Mouse (Mus musculus) left cerebral cortex, postnatal 25 days (tissue): ENCODE measurements at regions not wholly inside any gene's neighbourhood (a gene's known extent, or its start where the extent isn't known, plus 50 kb on each side); places are given as distances from the start of the nearest gene placed in this dataset.

Experiments
- DNase-seq, 2 experiments: peaks; one replicate each; pipeline ENCODE4 v3.0.0; 2022; ENCODE audit warnings: low spot score in 2 of 2, mixed read lengths in 1 of 2
- intact Hi-C: fragments of 180-260 bp; cut with DNase I; formaldehyde crosslinking; loops from one replicate; pipeline ENCODE4 v1.15.1; 2025

DNA sequence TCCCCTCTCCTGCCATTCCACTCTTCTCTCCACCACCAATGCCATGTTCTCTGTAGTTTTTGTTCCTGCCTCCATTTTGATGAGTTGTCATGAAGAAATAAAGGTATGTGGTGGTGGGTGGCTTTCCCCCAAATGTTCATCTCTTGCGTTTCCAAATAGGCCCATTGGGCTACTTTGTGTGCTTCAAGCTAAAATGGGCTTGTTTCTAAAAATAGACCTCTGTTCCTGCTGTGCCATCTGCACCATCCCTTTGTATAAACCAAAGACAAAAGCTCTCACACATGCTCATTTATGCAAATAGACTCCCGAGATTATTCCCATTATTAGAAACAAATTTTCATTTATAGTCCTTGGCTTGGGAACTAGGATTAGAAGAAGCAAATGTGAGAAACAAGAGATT lies 264.3 kb upstream of the Kcnj16 start:
- DNase-seq: peak in 1 of 2 experiments; percentile 27
- intact Hi-C loops: loop anchor here (10.0 kb wide), 1 partner anchor 351 kb away; no protein-coding TSS in a partner anchor

DNA sequence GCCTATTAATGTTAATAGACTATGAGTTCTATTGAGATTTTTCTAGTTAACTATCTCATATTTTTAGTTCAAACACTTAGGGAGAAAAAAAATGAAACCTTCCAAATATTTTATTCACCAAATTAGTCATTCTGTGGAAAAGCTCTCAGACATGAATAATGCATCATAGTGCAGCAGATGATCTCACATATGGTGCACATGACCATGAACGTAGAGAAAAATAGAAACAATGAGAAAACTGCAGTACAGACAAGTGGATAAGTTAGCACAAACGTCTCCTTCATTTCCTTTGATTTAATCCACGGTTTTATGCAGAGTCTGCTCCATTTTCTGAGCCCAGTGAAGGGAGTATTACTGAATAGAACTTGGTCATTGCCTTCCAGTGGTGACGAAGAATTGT lies 260.5 kb upstream of the Kcnj16 start:
- DNase-seq: peak; percentile 2 to 80
- intact Hi-C loops: loop anchor here (10.0 kb wide), 1 partner anchor 347 kb away; no protein-coding TSS in a partner anchor

DNA sequence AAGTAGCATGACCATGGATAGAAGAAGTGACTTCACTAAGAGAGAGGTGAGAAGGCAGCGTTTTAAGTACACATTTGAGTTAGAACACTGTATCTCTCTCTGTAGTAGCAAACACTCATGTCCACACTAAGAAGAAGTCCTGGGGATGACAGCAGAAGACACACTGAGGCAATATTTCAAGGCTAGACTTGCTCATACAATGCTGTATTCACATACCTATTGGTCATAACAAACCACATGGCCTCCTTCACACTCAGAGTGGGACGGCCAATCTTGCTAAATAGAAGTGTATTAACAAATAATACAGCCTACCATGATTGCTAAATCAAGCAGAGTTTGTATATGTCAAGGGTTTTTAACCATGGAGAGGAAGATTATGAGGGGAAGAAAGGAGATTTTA lies 252.5 kb upstream of the Kcnj16 start:
- intact Hi-C loops: no loop called here
- no peak for DNase-seq

DNA sequence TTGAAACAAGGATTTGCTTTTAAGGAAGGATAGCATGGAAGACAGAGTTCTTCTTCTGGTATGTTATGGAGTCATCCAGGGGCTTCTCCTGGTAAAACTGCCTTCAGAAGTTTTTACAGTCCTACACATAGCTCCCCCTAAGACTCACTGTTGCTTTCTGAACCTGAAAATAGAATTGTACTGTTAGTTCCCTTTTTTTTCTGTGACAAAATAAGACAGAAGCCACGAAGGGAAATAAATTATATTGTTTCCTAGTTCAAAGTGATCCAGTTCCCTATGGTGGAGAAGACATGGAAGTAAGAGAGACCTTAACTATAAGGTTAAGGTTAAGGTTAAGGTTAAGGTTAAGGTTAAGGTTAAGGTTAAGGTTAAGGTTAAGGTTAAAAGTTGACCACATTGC lies 251.5 kb upstream of the Kcnj16 start:
- no peak for DNase-seq
- intact Hi-C loops: no loop called here

DNA sequence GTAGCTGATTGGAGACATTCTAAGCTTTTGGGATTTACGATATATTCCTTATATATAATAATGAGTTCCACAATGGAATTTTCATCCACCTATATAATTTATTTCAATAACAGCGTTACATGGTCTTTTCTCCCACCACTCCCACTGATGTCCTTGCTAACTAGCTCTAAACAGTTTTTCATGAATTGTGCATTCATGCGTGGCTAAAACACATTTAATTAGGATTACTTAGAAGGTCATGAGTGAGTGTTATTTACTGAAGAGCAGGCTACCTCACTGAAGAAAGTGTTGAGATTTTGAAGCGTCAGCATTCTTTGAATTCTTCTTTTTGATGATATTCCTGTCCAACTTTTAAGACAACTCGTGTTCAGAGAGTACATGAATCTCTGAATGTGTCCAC lies 245.1 kb upstream of the Kcnj16 start:
- intact Hi-C loops: no loop called here
- DNase-seq: no peak

DNA sequence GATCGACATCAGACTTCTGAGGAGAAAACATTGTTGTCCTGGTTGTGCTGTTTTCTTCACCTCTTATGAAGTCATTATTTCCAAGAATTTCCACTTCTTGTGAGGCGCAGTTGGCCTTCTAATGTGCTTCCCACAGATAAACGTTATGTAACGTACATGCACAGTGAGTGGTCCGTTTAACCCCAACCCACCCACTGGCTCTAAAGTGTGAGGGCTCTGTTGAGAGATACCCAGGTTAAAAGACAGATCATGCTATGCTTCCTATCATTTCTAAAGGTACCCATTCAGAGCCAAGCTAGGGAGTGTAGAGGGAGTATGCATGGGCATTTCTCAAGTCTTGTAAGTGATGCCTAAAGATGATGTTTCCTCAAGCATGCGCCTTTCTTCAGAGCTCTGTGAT lies 243.9 kb upstream of the Kcnj16 start:
- no peak for DNase-seq
- intact Hi-C loops: no loop called here

DNA sequence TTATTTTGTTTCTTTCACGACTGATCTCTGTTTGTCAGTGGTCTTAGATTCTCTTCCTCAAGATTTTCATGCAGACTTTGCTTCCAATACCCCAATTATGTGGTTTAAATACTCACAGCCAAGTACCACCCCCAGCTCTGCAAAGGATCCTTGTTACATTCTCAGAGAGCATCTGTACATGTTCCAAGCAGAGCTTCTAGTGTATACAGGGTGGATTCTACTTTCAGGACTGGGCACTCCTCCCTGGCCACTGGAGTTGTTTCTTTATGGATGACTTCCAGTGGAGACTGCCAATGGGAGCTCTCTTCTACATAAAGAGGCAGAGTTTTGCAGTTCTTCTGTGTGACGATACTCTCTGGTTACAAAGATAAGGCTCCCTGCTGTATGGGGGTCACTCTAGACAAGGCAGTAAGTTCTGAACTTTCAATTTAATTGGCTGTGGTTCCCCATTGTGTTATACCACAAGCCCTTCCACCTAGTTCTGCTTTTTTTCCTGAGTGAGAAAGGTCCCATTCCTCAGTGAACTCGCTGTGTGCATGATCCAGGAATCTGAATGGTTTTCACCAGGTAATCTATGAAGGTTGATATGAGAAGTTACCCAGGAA lies 240.4 kb upstream of the Kcnj16 start:
- peak in 1 of 2 experiments; percentile 32 for DNase-seq
- intact Hi-C loops: no loop called here

DNA sequence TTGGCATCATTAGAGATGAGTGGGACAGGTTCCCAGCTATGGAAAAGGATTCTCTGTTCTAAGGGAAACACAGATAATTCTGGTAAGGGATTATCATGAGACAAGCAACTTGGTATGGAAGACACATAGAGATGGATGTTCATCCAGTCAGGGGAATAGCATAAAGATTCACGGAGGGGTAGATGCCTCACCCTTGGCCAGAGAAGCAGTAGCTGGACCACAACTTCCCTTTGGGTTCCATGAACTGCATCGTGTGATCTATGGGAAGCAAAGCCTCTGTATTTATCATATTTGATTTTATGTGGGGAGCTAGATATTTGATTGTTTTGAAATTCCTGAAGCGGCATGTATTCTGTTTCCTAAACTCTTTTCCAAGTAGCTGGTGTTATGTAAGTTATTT lies 236.3 kb upstream of the Kcnj16 start:
- intact Hi-C loops: no loop called here
- no peak for DNase-seq

DNA sequence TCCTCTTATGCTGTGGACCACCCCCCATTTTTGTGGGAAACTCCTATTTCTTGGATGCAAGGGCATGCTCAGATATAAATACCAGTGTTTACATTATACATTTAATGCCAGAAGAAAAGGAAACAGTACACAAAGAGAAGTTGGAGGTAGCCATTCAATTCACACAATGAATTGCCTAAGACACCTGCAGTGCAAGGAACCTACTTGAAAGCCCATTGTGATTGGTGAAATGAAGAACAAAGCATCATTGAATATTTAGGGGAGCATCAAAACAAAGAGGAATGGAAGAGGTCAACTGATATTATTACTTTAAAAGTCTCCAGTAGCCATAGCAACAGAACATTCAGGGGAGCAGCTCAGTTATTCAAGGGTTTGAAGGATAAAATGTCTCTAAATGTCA lies 193.7 kb upstream of the Kcnj16 start:
- intact Hi-C loops: no loop called here
- DNase-seq: no peak

DNA sequence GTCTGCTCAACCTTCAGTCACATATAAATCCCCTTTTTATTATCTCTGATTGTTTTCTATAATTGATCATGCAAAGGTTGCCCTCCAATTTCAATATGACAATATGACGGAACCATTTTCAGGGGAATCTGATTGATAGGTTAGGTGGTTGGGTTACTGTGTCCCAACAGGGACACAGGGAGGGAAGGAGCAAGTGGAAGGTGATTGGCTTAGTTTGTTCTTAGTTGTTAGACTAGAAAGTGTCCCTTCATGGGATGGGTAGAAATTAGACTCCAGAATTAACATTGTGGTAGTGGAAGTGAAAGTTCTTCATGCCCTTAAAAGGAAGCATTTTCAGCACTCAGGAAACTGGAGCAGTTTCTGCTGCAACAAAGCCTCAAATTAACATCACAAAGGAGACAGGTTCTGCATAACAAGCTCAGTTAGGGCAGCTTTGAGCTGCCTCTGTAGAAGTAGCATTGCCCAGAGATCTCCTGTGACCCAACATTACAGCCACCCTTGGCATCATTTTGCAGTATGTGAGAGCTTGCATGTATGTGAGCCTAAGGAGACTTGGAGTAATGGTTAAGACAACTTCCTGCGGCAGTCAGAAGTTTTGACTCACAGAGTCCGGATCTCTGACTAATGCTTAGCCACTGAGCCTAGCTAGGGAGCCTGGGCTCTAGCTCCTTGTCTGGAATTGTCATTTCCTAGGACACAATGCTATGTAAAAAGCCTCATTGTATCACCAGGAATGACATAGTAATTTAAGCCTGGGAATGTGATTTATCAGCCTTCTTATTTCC lies 186.1 kb upstream of the Kcnj16 start:
- peak in 1 of 2 experiments; percentile 4 for DNase-seq
- intact Hi-C loops: no loop called here

DNA sequence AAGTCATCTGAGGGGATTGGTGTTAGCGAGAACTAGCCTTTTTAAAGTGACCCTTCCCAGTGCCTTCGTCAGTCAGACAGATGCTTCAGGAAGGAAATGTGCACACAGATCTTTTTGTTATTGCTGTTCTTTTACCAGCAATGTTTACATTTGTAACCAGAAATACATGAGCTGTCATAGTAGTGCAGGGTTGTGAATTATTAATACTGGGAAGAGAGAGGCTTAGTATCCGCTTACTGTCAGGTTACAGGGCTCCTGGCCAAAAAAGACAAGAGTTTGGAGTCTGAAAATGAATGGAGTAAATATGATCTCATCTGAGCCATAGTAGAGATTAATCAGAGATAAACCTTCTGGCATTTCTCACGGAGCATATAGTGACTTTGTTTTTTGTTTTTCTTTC lies 178.3 kb upstream of the Kcnj16 start:
- no peak for DNase-seq
- intact Hi-C loops: no loop called here

DNA sequence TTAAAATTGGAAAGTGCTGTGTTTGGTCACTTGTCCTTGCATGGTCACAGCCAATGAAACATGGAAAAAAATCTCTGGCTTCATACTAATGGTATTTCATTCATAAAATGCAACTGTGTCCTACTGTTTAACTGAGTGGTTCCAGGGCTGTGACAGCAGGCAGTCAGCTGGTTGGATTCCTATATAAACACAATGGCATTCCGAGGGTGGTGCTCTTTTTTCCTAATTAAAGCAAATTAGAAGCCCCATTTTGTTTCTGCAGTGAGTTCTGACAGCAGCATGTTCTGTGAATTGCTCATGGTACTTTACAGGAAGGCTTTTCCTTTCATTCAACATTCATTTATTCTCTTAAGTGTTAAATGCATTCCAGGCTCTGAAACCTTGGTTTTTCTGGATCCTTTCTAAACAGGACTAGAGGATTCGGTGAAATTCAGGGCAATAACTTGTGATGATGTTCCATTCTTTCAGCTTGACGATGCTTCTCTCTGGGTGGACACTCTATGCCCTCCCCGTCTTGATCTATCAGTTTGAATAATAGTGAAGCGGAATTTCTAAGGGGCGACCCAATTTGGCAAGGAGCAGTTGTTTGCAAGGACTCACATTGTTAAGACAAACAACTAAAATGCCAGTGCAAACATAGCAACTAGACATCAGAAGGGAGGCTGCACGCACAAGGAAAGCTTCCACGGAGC lies 167.8 kb upstream of the Kcnj16 start:
- no peak for DNase-seq
- intact Hi-C loops: no loop called here

DNA sequence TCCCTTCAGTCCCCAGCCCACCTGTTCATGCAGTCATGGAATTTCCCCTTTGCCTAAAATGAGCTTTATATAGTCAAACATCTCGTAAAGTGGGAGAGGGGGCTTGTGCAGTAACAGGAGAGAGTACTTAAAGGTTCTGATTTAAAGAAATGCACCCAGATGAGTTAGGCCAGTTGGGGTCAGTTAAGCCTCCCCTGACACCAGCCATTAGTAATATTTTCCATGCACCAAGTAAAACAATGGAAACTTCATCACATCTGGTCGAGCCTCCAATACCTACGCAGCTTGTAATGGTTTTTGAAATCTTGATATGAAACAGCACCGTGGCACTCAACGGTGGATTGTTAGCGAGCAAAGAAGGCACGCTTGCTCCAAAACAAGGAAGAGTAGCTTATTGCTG lies 165.8 kb upstream of the Kcnj16 start:
- intact Hi-C loops: no loop called here
- DNase-seq: no peak

DNA sequence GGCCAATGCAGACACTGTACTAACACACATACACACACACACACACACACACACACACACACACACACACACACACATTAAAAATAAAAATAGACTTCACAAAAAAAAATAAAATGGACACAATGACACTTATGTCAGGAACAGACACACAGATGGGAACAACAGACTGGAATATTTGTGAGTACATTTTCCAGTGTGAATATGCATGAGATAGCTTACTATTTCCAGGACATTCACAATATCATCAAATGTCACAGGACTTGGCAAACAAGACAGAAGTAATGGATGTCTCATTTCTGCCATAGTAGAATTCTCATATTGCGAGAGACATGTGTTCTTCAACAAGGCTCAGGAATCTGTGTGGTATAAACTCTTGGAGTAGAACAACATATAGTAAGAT lies 163.8 kb upstream of the Kcnj16 start:
- peak in 1 of 2 experiments; percentile 23 for DNase-seq
- intact Hi-C loops: no loop called here

DNA sequence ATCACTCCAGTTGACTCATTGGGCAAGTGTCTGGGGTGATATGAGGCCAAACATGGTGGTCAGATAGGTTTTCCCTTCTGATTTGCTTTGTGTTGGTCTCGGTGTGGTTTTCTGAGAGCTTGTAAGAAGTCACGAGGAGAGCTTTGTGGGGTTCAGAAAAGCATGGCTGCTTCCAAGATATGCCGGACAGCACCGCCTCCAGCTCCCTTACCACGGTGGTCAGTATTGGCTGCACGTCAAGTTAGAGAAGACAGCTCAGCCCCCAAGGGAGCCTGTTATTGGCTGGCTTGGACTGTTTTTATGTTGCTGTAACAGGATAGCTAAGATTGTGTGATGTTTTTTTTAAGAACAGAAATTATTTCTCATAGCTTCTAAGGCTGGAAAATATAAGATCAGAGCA lies 154.7 kb upstream of the Kcnj16 start:
- DNase-seq: no peak
- intact Hi-C loops: no loop called here

DNA sequence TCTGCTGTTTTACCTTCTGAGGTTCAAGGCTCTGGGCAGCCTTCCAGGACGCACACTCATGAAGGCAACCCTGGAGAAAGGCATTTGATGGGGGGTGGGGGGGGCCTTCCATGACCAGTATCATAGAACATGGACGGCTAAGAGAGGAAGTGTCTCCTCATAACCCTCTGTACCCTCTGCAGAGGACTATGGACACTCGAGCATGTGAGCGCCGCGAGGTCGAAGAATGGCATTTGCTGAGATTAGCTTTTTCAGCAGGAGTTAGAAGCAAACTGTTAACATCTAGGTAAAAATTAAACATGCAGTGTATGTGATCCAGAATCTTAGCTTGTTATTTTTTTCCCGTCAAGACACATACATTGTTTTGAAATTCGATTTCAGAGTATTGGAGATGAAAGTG lies 153.1 kb upstream of the Kcnj16 start:
- no peak for DNase-seq
- intact Hi-C loops: no loop called here

DNA sequence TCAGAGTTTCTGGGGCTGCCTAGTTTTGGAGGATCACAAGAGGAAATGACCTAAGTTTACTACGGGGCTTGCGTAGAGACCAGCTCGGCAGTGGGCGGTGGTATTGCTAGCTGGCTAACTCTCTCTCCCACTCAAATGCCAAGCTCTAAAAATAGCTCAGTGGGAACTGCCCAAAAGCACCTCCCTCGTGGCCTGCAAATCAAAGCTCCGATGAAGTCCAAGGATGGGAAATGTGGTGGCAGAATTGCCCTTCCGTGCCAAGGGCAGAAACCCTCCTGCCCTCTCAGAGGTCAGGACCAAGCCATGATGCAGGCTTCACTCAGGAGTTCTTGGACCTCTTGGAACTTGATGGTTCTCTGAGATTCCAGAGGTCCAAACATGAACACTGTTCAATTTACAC lies 152.6 kb upstream of the Kcnj16 start:
- intact Hi-C loops: no loop called here
- DNase-seq: peak in 1 of 2 experiments; percentile 1

DNA sequence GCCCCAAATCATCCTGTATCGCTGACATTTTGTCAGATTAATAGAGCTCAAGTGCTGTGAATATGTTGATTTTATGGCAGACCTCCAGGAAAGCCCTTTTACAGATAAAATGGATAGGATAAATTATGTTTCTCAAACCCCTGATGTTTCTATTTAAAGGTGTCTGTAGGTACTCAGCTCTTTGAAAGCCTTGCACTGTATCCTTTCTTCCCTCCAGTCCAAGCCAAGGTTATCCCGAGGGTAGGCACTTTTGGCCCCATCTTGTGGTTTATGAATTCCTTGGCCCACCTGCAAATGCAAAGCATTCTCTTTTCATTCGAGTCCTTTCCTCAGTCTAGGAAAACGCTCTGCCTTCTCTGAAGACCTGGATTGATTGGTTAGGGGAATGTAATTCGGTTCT lies 139.2 kb upstream of the Kcnj16 start:
- intact Hi-C loops: no loop called here
- DNase-seq: no peak

DNA sequence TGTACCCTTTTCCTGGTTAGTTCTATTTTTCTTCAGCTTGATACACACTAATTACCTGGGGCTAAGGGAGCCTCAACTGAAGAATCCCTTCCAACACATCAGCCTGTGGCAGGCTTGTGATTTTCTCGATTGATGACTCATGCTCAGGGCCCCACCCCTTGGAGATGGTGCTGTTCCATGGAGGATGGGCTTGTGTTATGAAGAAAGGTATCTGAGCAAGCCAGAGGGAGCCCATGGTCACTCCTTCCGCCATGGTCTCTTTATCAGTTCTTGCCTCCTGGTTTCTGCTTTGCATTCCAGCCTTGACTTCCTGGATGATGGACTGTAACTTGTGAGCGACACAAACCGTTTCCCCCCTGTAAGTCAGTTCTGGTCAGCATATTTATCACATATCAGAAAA lies 131.1 kb upstream of the Kcnj16 start:
- intact Hi-C loops: no loop called here
- no peak for DNase-seq

DNA sequence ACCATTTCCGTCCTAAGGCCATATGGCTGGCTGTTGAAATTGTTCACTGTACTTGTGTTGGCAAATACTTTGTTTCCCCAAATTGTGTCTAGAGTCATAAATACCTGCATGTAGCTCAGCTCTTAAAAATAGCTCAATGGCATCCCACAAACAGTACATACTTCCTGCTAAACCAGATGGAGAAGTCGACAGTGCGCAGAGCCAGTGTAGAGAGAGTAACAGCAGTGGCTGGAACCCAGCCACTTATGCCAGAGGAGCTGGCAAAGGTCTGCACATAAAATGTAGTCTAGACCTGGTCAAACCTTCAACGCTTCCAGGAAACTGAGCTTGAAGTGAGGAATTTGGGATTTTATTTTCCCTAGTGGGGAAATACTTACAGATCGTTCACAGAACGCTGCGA lies 128.5 kb upstream of the Kcnj16 start:
- intact Hi-C loops: no loop called here

DNA sequence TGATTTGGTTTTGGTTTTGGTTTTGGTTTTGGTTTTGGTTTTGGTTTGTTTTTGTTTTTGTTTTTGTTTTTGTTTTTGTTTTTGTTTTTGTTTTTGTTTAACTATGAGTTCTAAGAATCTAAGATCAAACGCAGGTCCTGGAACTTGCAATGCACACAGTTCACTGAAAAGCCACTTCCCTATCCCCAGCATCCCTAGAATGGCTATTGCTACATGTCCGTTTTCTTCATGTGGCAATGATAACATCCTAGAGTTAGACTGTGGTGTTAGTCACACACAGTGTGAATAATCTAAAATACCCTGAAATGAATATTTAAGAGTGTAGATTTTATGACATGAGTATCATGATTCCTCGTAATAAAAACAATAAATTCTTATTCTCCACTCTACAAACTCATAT lies 99.5 kb upstream of the Kcnj16 start:
- intact Hi-C loops: no loop called here
- no peak for DNase-seq

More for the DNA sequence above, 128.5 kb upstream of the Kcnj16 start:
- DNase-seq: no peak
